Mouse (Mus musculus) CH12.LX (cell line): ENCODE measurements around the gene Atrnl1. TPM values are rescaled to one million over a fixed set of nuclear protein-coding genes. Genes with fewer than 3 reads are reported as not detected.
"Not testable (repeated sequence)": the region's sequence is repeated elsewhere in the genome, so short reads cannot be mapped to it uniquely, and the experiment has no call there.

Source experiments
- DNase-seq: peaks from one replicate; pipeline ENCODE4 v3.0.0-alpha.2; 2013; ENCODE audit errors: extremely low read depth
- H3K27ac ChIP-seq: 2 replicates; pipeline ENCODE4 v1.5.1; 2012; ENCODE audit warnings: low read depth, mild to moderate bottlenecking, control low read depth, moderate library complexity; ENCODE audit not compliant: insufficient read depth
- H3K27me3 ChIP-seq: replicated peaks from 2 replicates; pipeline ENCODE3; 2012; ENCODE audit warnings: inconsistent platforms
- H3K36me3 ChIP-seq, 2 experiments: replicated peaks in 1 of 2; 2 replicates each; pipeline versions ENCODE3 to v1.6.1; 2012; ENCODE audit warnings: inconsistent platforms in 1 of 2, low read length in 1 of 2, mild to moderate bottlenecking in 1 of 2, mixed read lengths in 1 of 2, moderate library complexity in 1 of 2; ENCODE audit not compliant: control insufficient read depth in 1 of 2, insufficient read depth in 1 of 2
- H3K4me1 ChIP-seq, 2 experiments: 2 replicates each; pipeline ENCODE4 v1.6.1; 2012; ENCODE audit warnings: inconsistent platforms in 1 of 2, moderate library complexity in 1 of 2; ENCODE audit not compliant: insufficient read depth in 2 of 2, control insufficient read depth in 1 of 2
- H3K4me2 ChIP-seq: 2 replicates; pipeline ENCODE4 v1.6.1; 2012; ENCODE audit warnings: low read depth, mild to moderate bottlenecking, control low read depth; ENCODE audit not compliant: poor library complexity, insufficient read depth, severe bottlenecking
- H3K4me3 ChIP-seq, 3 experiments: fragments of 150-350 bp in 1 of 3; sonication (generic) in 1 of 3; replicated peaks in 1 of 3; 2 replicates each; pipeline versions ENCODE3 to v1.5.1; 2011 to 2012; ENCODE audit warnings: low read depth in 2 of 3, low read length in 2 of 3, mild to moderate bottlenecking in 2 of 3, moderate library complexity in 2 of 3, control low read depth in 1 of 3, improper control_type of control experiment in 1 of 3, inconsistent platforms in 1 of 3, mixed read lengths in 1 of 3; ENCODE audit not compliant: poor library complexity in 1 of 3
- H3K79me2 ChIP-seq: replicated peaks from 2 replicates; pipeline ENCODE4 v1.6.1; 2012; ENCODE audit warnings: mild to moderate bottlenecking, moderate library complexity; ENCODE audit not compliant: control insufficient read depth, poor library complexity, insufficient read depth, severe bottlenecking; ENCODE audit errors: extremely low read depth
- H3K9ac ChIP-seq: 2 replicates; pipeline ENCODE4 v1.6.1; 2012; ENCODE audit warnings: low read depth, mild to moderate bottlenecking, control low read depth, moderate library complexity; ENCODE audit not compliant: insufficient read depth
- H3K9me3 ChIP-seq: replicated peaks from 2 replicates; pipeline ENCODE3; 2012; ENCODE audit warnings: low read length, inconsistent platforms, mixed read lengths
- BHLHE40 ChIP-seq: IDR thresholded peaks from 2 replicates; pipeline ENCODE4 v1.6.1; 2011; ENCODE audit warnings: mild to moderate bottlenecking, low read depth, low read length, improper control_type of control experiment
- CTCF ChIP-seq, 2 experiments: IDR thresholded peaks in 1 of 2; conservative IDR thresholded peaks in 1 of 2; 2 replicates each; pipeline ENCODE4 v1.5.1; 2011 to 2012; ENCODE audit warnings: low read depth in 2 of 2, low read length in 2 of 2, improper control_type of control experiment in 1 of 2, inconsistent platforms in 1 of 2, mild to moderate bottlenecking in 1 of 2, moderate library complexity in 1 of 2
- ELF1 ChIP-seq: IDR thresholded peaks from 2 replicates; pipeline ENCODE4 v1.6.1; 2014; ENCODE audit warnings: low read depth, mild to moderate bottlenecking, inconsistent platforms, low read length, improper control_type of control experiment
- ETS1 ChIP-seq: conservative IDR thresholded peaks from 2 replicates; pipeline ENCODE4 v1.6.1; 2012; ENCODE audit warnings: low read depth, mild to moderate bottlenecking, inconsistent platforms, low read length, improper control_type of control experiment, moderate library complexity
- GABPA ChIP-seq: IDR thresholded peaks from 2 replicates; pipeline ENCODE4 v1.6.1; 2012; ENCODE audit warnings: low read depth, low read length, improper control_type of control experiment, inconsistent platforms; ENCODE audit not compliant: insufficient replicate concordance
- HCFC1 ChIP-seq: IDR thresholded peaks from 2 replicates; pipeline ENCODE4 v1.6.1; 2012; ENCODE audit warnings: low read depth, mild to moderate bottlenecking, inconsistent platforms, low read length, improper control_type of control experiment
- IRF4 ChIP-seq: IDR thresholded peaks from 2 replicates; pipeline ENCODE4 v1.6.1; 2014; ENCODE audit warnings: low read depth, mild to moderate bottlenecking, inconsistent platforms, low read length, improper control_type of control experiment
- JUND ChIP-seq: conservative IDR thresholded peaks from 2 replicates; pipeline ENCODE4 v1.6.1; 2011; ENCODE audit warnings: low read depth, low read length, improper control_type of control experiment
- KAT2A ChIP-seq: IDR thresholded peaks from 2 replicates; pipeline ENCODE4 v1.6.1; 2012; ENCODE audit warnings: low read length, improper control_type of control experiment, inconsistent platforms; ENCODE audit not compliant: insufficient replicate concordance
- MAX ChIP-seq: IDR thresholded peaks from 2 replicates; pipeline ENCODE4 v1.6.1; 2011; ENCODE audit warnings: low read length, improper control_type of control experiment
- MXI1 ChIP-seq: IDR thresholded peaks from 2 replicates; pipeline ENCODE4 v1.6.1; 2011; ENCODE audit warnings: mild to moderate bottlenecking, low read depth, low read length, improper control_type of control experiment
- POLR2AphosphoS2 ChIP-seq: IDR thresholded peaks from 2 replicates; pipeline ENCODE4 v1.6.1; 2011; ENCODE audit warnings: low read depth, low read length, improper control_type of control experiment
- TCF12 ChIP-seq: IDR thresholded peaks from 2 replicates; pipeline ENCODE4 v1.6.1; 2014; ENCODE audit warnings: low read depth, mild to moderate bottlenecking, inconsistent platforms, low read length, improper control_type of control experiment
- USF2 ChIP-seq: conservative IDR thresholded peaks from 2 replicates; pipeline ENCODE4 v1.6.1; 2011; ENCODE audit warnings: low read depth, low read length, improper control_type of control experiment
- ZKSCAN1 ChIP-seq: IDR thresholded peaks from 2 replicates; pipeline ENCODE4 v1.6.1; 2012; ENCODE audit warnings: low read depth, inconsistent platforms, low read length, improper control_type of control experiment, borderline replicate concordance
- ZMIZ1 ChIP-seq: IDR thresholded peaks from 2 replicates; pipeline ENCODE4 v1.6.1; 2012; ENCODE audit warnings: low read depth, mild to moderate bottlenecking, inconsistent platforms, low read length, improper control_type of control experiment
- dilution Hi-C: fragments of 300-500 bp; cut with MboI; formaldehyde crosslinking; loops from 2 replicates; pipeline ENCODE4 v1.14.3; 2020; ENCODE audit warnings: low sequenced_read_pairs; ENCODE audit not compliant: extremely low pct_unique_long_range_greater_than_20kb, extremely low pct_ligation_motif_present
- in situ Hi-C: fragments of 300-500 bp; cut with MboI; formaldehyde crosslinking; loops from 3 replicates; pipeline ENCODE4 v1.14.3; 2019; ENCODE audit warnings: low sequenced_read_pairs, low pct_ligation_motif_present, low pct_unique_long_range_greater_than_20kb, mixed read lengths
- polyA plus RNA-seq: library from polyadenylated mRNA; unstranded; fragments of >175 nt; gene quantifications from 2 replicates; pipeline ENCODE4 v1.2.1, GENCODE M21; 2012; ENCODE audit warnings: low read depth; ENCODE audit not compliant: insufficient read length
- total RNA-seq, 2 experiments: library from RNA; depleted of rRNA; stranded (reverse); fragments of 300-350 nt in 1 of 2; fragments of >200 nt in 1 of 2; gene quantifications; 2 replicates each; pipeline ENCODE4 v1.2.3; 2012 to 2014

Gene Atrnl1
- total and polyA plus RNA-seq, 3 experiments, result 1.9 TPM

DNA sequence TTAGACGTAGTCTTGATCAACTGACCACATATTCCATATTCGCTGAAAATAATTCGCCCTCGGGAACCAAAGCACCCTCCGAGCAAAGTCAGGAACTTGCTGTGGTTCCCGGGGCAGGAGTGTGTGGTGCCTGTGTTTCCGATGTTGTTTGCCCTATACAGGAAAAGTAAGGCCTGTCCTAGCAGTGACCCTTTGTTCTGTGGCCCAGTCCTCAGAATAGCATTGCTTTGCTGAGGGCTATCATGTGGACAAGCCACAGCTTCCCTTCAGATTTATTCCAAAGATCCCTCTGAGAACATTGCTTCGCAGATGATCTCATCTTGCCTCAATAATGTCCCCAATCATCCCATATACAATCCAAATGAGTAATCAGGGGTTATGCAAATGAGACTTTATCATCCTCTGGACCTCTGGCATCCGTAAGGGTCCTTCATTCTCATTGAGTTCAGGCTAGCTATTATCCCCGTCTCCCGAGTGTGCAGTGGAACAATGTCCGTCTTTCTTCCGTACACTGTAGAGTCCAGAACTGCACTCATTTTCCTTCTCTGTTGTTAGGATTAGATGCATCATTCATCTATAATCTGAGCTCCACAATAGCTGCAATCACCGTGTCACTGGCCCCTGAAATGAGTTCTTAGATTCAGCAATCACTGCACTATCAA is 380.4 kb downstream of the Atrnl1 start:
- no peak overlapping the region for H3K4me2 ChIP-seq
- no peak overlapping the region for H3K27ac ChIP-seq
- no peaks in the 10 kb centered on the region for H3K27me3 ChIP-seq
- H3K4me1 ChIP-seq, result no peaks in the 10 kb centered on the region
- no peak for TF ChIP-seq JUND
- TF ChIP-seq CTCF (conservative IDR thresholded peaks at IDR 0.05 in 1 of 2, IDR thresholded peaks at IDR 0.05 in 1 of 2; ENCODE audit: low read depth in 2 of 2, low read length in 2 of 2), result no peak
- TF ChIP-seq ELF1, result no peak
- TF ChIP-seq ETS1, result no peak
- TF ChIP-seq POLR2AphosphoS2, result no peak
- TF ChIP-seq ZMIZ1, result no peak
- no peak for TF ChIP-seq MXI1
- no peak for TF ChIP-seq USF2
- TF ChIP-seq IRF4, result no peak
- TF ChIP-seq ZKSCAN1, result no peak
- TF ChIP-seq KAT2A, result no peak
- TF ChIP-seq TCF12, result no peak
- dilution Hi-C loops, result no loop called here
- H3K36me3 ChIP-seq, result no peaks in the 10 kb centered on the region
- no peak for DNase-seq
- no peaks in the 10 kb centered on the region for H3K9me3 ChIP-seq
- H3K4me3 ChIP-seq, result no peak overlapping the region
- H3K79me2 ChIP-seq, result no peaks in the 10 kb centered on the region
- H3K9ac ChIP-seq, result no peak overlapping the region
- in situ Hi-C loops, result no loop called here

DNA sequence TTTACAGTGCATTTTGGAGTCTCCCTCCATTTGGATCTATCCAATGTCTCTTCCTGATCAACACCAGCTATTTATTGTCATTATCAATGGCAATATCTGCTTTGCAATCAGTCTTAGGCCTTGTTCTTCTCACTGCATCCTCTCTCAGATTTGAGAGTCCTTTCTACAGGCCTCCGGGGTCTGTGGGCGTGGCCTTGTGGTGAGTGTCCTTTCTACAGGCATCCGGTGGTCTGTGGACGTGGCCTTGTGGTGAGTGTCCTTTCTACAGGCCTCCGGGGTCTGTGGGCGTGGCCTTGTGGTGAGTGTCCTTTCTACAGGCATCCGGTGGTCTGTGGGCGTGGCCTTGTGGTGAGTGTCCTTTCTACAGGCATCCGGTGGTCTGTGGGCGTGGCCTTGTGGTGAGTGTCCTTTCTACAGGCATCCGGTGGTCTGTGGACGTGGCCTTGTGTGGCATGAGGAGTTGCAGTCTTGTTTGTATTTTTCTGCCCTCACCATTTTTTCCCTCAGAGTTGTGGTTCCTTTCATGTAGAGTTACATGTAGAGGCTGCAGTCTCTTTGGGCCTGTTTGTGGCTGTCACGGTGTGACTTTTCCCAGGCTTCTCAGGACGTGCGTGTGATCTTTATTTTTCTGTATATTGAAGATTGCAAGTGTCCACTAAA is 383.5 kb downstream of the Atrnl1 start:
- H3K27me3 ChIP-seq, H3K9me3 ChIP-seq, H3K36me3 ChIP-seq, H3K4me2 ChIP-seq, in situ Hi-C loops, H3K9ac ChIP-seq, H3K79me2 ChIP-seq, H3K4me1 ChIP-seq, H3K27ac ChIP-seq, dilution Hi-C loops, H3K4me3 ChIP-seq, DNase-seq: not testable (repeated sequence)

DNA sequence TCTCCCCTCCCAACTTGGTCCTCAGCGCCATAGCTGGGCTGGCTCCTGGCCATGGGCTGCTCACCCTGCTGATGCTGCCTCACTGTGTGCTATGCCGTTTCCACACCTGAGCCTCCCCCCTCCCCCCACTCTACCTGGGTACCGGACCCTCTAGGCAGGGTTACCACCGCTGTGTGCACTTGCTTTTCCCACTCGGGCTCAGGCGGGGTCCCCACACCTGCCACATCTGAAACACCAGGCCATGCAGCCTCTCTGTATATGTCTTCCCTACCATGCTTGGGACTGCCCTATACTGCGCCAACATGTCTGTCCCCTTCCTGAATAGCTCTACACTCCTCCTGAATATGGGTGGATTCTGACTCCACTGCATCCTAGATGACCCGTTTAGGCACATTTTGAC is 384.2 kb downstream of the Atrnl1 start:
- no peak for TF ChIP-seq BHLHE40
- no peak for TF ChIP-seq ETS1
- TF ChIP-seq MAX, result no peak
- no peak for TF ChIP-seq GABPA
- TF ChIP-seq HCFC1, result no peak
- TF ChIP-seq IRF4, result no peak
- TF ChIP-seq CTCF (conservative IDR thresholded peaks at IDR 0.05 in 1 of 2, IDR thresholded peaks at IDR 0.05 in 1 of 2; ENCODE audit: low read depth in 2 of 2, low read length in 2 of 2), result no peak
- Histone ChIP-seq H3K79me2 (no peaks in the 10 kb centered on the region), H3K27ac (no peak overlapping the region), H3K4me2 (no peak overlapping the region), H3K36me3 (no peaks in the 10 kb centered on the region), H3K4me1 (no peaks in the 10 kb centered on the region), H3K27me3 (no peaks in the 10 kb centered on the region), H3K4me3 (no peak overlapping the region), H3K9me3 (no peaks in the 10 kb centered on the region), H3K9ac (no peak overlapping the region)
- no peak for DNase-seq
- dilution Hi-C loops (no loop called here), in situ Hi-C loops (no loop called here)
